Mouse (Mus musculus) erythroblast, embryonic 14.5 days (primary cell): ENCODE results near the gene Mcf2l.

ENCODE experiments used
- GATA1 ChIP-seq: IDR thresholded peaks from 2 replicates; pipeline ENCODE4 v1.6.1; 2012; ENCODE audit warnings: low read length, inconsistent platforms, mixed read lengths
- TAL1 ChIP-seq: IDR thresholded peaks from 3 replicates; pipeline ENCODE4 v1.6.1; 2012; ENCODE audit warnings: low read length, inconsistent platforms, mixed read lengths

DNA sequence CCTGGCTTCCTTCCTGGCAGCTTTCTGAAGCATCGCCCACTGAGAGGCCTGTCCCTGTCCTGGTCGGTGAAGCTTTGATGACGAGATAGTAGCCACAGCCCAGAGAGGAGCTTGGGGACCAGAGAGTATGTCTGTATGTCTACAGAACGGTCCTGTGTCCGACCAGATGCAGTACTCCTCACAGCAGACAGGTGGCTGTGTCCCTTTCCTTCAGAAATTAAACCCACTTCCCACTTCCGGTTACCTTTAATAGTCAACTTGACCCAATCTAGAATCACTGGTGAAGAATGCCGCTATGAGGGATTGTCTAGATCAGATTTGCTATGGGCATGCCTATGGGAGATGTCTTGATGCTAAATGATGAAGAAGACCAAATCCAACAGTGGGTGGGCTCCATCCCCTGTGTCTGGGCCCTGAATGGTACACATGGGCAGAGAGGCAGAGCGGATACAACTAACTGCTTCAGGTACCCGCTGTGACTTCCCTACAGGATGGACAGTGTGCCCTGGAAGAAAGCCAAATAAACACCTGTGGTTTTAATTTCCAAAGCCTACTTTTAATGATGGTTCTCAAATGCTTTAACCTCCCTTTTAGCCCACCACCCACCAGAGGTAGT is 22.0 kb downstream of the Mcf2l start:
- no peak for TF ChIP-seq TAL1
- no peak for TF ChIP-seq GATA1
